Mouse (Mus musculus) retina, postnatal 7 days (tissue): ENCODE data around the gene Cacna1c.

Experiments used
- DNase-seq: peaks from one replicate; pipeline ENCODE4 v3.0.0-alpha.2; 2012; ENCODE audit warnings: low read depth, low spot score

The Cacna1c gene

DNA sequence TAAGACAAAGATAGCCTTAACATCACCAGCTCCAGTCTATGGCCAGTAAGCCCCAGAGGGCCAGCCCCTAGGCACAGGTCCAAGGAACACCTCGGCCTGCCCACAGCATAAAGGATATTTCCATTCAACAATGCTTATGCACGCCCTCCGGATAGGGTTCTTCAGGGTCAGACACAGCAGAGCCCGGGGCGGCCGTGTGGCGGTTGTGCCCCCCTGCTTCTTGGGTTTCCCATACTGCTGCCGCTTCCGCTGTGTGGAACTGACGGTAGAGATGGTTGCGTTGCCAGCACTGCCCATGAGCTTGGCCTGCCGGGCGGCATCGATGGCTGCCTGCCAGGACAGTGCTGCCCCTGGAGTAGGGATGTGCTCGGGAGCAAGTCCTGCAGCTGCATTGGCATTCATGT lies 139.1 kb downstream of the Cacna1c start:
- no peak for DNase-seq

DNA sequence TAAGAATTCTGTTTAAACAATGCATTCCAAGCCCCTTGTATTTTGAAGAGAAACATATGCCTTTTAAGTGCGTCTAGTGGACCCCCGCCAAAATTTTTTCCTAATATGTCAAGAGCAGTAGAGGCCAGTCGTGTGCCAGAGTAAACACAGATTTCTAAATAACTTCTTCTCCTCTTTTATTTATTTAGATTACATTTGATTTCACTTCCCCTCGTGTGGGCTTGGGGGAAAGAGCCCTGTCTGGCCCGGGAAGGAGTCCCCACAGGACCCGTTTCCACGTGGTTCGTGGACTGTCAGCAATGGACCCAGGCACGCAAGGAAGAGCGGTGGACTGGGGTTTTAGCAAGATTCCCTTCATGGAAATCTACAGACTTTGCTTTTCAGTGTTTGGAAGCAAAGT lies 143.4 kb downstream of the Cacna1c start:
- DNase-seq: no peak

DNA sequence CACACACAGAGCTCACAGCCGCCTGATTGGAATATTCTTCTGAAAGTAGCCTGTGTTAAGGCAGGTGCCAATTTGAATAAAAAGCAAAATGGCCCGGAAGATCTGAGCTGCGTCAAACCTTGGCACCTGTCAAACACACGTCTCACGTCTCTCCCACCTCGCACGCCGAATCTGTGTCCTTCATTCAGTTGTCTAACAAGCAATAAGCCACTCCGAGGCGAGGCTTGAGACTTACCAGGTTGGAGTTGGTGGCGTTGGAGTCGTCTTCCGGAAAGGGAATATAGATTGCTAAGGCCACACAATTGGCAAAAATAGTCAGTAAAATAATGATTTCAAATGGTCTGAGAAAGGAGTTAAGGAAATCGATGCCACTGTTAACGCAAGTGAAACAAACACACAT lies 143.9 kb downstream of the Cacna1c start:
- DNase-seq: no peak

DNA sequence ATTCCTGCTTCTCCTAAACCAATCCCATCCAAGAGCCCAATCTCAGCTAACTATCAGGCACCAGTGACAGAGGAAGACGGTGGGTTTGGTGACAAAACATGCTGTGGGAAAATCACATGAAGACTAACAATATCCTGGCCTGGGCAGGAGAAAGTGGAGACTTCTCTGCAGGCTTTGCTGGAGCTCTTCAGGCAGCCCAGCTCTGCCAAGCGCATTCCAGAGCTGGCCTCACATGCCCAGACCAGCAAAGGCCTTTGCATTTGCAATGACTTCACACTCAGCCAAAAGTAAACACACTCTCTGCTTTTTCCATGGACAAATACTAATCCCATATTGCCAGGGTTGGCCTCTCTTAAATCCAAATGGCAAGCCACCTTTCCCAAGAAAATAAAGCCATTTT lies 144.5 kb downstream of the Cacna1c start:
- DNase-seq: no peak

DNA sequence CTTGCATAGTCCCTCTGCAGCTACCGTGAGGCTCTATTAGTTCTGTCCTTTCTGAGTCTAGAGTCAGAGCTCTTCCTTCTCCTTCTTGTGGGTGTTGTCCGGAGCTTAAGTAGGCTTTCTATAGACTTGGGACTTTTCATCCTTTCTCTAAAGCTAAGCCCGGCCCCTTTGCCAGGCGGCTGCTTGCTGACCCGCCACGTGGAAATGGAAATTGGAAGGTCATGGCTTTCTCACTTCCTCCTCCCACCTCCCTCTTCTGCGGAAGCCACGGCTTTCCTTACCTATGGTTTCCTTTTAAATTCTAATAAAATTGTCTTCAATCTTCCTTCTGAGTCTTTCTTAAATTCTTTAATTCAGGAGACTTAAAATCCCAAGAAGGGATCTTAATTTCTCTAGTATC lies 148.9 kb downstream of the Cacna1c start:
- no peak for DNase-seq

DNA sequence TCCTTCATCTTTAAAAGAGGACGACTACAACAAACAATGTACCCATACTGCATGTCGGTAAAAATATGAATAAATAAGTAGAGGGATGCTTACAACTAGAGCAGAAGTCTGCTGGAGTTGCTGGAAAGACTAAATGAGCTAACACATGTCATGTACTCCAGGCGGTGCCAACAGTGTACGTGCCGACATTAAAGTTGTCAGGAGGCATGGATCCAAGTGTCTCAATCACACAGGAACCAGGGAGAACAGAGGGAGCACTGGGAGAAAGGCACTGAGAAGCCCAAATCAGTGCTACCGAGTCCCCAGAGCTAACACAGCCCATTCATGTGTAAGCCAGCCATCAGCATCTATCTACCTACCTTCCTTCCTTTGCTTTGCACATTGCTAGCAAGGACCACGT lies 150.7 kb downstream of the Cacna1c start:
- DNase-seq: no peak

DNA sequence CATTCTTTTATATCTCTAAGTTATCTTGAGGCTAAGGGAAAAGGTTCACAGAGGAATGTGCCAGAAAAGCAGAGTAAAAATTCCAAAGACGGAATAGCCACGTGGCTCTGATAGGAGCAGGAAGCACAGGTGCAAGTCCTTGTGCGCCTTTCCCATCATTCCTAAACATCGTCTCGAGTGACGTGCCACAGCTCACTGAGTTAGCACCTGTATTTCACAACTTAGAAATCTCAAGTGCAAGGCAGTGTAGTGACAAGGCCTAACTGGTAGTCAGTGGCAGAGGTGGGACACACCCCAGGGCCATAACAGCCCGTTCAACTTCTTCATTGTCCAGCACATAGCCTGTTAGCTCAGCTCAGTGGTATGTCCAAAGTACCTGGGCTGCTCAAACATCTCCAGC lies 152.1 kb downstream of the Cacna1c start:
- no peak for DNase-seq

DNA sequence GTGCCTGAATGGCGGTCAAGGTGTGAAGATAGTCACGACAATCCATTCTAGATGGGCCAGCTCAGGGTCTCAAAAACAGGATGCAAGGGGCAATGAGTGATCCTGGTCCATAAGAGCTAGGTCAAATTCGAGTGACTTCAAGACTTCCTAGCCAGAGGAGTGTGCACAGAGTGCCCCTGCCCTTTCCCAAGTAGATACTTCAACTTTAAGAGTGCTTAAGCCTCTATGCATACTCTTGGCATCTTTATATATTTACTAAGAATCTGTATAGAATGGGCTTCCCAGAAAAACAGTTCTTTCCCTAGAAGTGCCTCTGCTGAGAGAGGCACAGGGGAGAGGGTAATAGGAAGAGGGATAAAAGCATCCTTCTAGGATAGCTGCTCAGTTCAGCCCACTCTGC lies 153.4 kb downstream of the Cacna1c start:
- DNase-seq: no peak

DNA sequence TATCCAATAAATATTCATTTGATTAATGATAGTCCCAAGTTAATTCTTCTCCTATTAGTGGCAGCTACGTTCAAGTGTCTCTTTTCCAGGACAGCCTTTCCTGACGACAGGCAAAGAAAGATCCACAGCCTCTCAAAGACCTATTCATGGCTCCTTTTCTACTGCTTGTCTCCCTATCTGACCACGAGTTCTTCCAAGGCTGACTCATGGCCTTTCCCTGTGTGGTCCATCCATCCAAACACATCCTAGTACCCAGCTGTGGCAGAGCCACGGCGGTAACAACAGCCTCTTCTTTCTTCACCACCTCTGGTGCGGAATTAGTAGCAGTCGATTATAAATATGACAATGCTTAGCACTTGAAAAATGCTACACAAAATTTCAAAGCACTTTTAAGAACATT lies 155.3 kb downstream of the Cacna1c start:
- no peak for DNase-seq

DNA sequence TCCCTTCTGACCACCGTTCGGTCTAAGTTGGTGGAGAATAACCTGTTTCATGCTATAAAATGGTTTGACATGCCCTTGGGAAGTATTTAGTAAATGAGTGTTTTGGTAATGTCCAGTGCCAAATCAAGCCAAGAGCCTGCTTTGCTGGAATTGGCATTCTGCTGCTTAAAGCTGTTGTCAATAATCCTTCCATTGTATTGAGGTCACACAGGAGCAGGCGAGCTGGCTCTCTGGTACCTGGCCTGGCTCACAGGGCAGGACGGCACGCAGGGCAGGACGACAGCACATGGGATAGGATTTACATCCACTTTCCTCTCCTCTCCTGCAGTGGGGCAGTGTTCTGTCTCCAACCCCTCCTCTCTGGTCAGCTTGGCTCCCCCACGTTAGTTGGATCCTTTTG lies 156.4 kb downstream of the Cacna1c start:
- no peak for DNase-seq

DNA sequence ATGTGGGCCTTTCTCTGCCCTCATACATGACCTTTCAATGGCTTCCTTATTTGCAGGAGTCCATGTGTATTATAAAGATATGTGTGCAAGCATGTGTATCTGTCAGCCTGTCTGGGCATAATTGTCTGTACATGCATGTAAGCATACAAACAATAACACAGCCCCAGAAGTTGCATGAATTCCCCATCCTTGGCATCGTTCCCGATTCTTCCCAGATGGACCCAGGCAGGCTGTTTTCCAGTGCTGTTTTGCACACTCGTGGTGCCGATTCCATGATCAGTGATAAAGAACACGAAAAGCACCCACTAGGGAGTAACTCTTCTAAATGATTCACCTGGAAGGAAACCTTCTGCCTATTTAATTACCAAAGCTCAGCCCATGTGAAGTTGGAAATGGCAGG lies 156.9 kb downstream of the Cacna1c start:
- no peak for DNase-seq

DNA sequence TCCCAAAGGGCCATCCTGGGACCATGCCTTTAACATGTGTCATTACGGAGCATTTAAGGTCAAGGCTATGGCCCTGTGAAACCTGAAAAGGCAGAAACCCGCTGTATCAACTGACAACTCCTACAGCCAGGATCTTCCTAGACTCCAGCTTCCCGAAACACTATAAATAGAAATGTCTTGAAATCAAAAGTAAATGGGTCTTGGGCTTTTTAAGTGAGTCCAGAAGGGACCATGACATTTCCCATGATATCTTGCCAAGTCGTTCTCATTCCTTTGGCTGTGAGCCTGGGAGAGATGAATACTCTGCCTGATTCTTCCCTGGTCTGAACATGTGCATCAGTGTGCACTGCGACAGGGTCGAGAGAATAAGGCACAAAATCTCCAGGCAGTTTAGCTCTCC lies 158.4 kb downstream of the Cacna1c start:
- no peak for DNase-seq

DNA sequence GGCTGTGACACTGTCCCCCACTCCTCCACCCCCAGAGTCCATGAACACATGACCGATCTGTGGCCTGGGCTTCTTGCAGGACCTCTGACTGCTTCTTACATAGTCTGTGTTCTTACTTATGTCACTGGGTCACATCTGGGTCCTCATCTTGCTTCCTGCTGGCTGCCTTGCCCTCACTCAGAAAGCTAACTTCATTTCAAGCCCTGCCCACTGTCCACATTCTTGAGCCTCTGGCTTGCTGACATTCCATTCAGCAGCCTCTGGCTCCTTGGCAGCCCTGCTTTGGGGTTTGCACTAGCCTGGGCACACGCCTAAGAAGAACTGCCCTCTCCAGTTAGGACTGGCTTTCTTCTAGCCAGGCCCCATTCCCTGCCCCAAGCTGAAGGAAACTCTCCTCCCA lies 159.2 kb downstream of the Cacna1c start:
- no peak for DNase-seq

DNA sequence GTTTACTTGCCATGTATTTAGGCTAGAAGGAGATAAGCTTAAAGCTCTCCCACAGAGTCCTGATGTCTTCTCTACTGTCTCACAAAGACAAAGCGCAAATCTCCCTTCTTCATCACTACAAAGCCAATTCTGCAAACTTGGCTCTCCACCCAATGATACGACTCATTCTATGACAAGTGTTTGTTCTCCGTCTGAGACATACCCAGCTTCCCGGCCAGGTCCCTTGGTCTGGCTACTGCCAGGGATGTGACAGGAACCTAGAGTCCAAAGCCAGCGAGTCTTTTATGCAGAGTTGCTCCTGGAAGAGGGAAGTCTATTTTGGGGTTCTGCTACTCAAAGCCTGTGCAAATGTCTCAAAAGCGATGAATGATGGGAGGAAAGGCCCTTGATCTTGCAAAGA lies 160.9 kb downstream of the Cacna1c start:
- no peak for DNase-seq

DNA sequence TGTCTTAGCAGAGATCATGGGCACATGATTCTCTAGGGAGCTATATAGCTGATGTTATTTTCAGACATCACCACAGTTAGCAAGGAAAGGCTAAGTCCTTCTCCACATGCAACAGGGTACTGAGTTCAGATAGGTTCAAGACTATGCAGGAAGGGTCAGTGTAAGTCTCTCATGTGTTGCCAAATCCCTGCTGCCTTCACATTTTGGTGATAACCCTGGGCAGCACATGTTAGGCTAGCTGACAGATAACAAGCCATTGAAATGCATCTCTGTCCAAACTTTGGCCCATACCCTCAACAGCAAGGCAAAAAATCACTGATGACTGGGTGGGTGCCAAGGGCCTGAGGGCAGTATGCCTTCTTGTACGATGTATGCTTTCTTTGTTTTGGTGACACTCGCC lies 161.3 kb downstream of the Cacna1c start:
- DNase-seq: no peak

DNA sequence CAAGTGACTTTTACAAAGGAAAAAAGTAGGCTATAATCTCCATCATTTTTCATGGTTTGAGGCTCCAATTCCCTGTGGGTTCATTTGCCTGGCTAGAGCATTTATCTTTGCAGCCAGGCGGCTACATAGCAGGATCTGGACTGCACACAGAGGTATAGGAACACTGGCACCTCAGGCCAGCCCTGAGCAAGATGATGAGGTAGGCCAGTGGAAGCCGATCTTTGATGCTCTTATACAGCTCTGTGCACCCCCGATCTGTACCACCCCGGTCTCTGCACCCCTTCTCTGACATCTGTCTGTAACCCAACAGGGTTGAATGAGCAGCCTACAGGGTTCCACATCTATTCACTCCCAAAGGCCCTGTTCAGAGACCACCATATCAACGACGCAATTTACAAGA lies 168.3 kb downstream of the Cacna1c start:
- DNase-seq: no peak

DNA sequence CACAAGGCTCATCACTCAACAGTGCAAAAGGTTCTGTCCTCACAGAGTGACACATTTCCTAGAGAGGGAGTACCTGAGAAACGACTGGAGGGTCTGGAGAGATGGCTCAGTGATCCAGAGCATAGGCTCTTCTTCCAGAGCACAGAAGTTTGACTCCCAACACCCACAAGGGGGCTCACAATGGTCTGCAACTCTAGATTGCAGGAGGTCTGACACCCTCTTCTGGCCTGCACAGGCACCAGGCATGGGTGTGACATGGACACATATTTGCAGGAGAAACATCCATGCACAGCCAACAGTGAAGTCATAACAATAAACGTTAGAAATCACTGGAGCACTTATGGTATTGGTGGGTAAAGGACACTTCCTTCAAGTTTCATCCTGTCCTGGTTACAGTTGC lies 173.4 kb downstream of the Cacna1c start:
- no peak for DNase-seq

DNA sequence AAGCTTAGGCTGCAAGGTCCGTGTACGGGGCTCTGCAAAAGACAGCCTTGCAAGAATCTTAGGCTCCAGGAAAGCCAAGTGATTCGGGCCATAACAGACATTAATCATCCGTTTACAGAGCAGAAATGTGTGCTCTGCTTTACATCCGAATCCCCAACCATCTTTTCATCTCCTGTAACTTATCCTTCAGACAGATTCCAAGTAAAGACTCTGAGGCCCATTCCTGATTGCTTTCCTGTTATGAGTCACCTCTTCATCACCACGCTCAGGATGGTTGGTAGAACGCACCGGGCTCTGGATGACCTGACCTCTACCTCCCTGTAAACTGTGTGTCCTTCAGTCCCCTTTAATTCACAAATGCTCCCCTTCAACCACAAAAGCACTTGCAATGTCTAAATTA lies 175.0 kb downstream of the Cacna1c start:
- no peak for DNase-seq

DNA sequence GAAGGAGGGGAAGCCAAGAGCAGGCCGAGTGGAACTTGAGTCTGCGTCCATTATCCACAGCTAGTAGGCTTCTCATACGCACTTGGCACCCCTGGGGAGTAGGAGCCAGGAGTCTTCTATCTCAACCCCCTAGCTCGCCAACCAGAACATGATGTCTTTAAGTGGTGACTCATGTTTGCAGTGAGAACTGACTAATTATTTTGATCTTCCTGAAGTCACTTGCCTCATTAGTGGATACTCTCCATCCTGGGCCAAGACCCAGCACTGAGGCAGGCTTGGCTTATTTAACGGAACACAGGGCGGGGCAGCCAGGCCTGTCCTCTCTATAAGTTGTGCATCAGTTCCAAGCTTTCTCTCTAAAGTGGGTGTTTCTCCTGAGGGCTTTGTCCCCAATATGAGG lies 177.3 kb downstream of the Cacna1c start:
- DNase-seq: no peak

DNA sequence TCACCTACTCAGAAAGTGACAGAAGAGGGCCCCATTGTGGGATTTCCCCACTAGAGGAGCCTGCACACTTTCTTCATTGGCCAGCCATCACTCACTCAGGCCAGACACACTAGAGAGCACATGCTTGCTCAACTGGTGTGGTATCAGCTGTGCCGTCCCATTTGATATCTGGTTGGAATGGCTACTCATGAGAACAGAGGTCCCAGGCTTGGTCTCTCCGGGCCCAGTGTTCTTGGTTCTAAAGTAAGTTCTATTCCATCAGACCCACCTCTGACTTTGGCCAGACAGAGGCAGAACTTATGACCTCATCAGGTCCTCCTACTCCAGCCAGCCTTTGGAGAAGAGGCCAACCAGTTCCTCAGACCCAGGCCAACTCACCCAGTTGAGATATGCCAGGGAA lies 178.0 kb downstream of the Cacna1c start:
- no peak for DNase-seq

DNA sequence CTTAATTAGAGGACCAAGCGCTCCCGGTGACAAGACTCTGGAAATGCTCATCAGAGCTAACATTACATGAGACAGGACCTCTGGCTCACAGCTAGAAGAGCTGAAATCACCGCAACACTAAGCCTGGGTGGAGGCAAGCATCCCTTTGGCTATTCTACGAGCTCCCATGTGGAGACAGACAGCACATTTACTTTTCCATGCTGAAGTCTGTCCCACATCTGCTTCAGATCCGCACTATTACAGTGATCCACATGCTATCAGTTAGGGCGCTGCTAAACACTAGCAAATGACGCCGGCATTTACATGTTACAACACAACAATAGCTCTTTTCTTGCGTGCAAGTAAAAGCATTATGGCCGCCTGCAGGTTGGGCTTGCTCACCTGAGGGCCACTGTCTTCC lies 178.7 kb downstream of the Cacna1c start:
- no peak for DNase-seq

DNA sequence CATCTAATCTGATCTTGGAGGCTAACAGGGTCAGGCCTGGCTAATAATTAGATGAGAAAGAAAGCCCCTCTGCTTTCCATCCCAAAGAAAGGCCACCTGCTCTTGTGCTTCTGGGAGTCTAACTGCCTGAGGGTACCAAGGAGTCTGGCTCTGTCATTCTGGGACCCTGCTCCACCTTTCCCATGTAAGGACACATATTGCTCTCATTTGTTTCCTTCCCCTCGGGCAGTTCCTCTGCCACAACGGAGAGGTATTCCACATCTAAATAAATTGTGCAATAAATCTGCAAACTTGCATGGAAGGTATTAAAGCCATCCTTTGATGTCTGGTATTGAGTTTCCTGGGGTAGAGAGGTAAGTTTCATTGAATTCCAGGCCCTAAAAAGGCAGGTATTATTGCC lies 180.9 kb downstream of the Cacna1c start:
- DNase-seq: no peak

DNA sequence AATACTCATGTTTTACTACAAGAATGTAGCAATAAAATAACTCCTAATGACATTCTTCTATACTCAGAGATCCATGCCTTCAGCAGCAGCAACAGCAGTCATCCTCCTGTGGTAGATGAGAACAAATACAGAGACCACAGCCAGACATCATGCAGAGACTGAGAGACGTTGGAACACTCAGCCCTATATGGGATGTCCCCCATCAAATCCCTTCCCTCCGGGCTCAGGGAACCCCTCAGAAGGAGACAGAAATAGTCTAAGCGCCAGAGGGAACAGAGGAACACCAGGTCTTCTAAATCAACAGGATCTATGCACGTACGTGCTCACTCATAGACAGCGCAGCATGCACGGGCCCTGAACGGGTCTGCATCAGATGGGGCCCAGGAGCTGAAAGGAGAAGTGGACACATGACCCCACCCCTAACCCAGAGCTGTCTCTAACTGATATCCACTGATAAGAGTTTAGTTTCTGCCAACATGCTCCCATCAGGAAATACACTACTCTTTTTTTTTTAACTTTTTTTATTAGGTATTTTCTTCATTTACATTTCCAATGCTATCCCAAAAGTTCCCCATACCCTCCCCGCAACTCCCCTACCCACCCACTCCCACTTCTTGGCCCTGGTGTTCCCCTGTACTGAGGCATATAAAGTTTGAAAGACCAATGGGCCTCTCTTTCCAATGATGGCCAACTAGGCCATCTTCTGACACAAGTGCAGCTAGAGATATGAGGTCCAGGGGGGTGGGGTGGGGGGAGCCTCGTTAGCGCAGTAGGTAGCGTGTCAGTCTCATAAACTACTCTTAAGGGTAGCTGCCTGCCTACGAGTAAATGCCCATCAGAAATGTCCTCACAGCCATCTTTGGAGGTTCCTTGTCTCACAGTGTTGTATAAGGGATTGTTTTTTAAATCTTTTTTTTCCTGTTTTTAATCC lies 182.8 kb downstream of the Cacna1c start:
- DNase-seq: no peak

DNA sequence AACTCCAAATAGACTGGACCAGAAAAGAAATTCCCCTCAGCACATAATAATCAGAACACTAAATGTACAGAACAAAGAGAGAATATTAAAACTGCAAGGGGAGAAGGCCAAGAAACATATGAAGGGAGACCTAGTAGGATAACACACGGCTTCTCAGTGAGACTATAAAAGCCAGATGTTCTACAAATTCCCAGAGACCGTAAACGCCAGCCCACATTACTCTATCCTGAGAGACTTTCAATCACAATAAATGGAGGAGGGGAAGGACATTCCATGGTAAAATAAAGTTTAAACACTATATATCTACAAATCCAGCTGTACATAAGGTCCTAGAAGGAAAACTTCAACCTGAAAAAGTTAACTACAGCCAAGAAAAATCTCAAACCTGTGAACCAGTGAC lies 185.3 kb downstream of the Cacna1c start:
- DNase-seq: no peak
